In the genomic region with DNA sequence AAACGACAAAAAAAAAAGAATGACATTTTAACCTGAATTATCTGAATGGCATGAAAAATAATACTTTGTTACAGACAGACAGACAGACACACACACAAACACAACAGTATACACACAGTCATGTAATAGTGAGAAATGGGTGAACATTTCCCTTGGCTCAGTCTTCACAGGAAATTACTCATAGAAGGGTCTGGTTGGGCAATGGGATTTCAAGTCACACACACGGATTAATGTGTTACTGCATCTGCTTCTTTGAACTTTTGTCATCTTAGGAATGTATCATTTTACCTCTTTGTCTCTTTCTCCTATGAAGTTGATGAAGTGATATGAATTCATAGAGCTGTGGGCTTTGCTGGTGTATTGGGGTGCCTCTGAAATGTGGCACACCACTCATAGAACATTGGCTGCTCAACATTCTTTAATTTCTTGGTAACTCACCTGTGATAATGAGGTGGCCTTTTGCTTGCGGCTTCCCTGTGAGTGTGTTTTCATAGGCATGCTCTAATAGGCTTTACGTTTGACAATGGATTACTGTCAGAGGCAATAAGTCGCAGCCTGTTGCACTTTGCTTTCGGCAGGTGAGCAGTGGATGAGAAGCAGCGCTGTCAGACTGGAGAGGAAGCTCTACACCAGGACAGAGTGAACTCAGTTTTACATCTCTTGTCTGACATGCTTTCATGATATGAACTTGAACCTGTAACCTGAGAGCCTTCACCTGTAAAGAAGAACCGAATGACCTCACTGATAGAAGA, we compare ENCODE assay signal across 24 mouse cellular contexts.
DNase-seq lines count a peak whose midpoint lies in the region; ATAC-seq and TF ChIP-seq lines count a peak whose summit lies in the region.
"Had no signal": no experiment of that assay in that cellular context is flagged by ENCODE, and none has a peak within 500 bp of the region (broad histone marks: within the 10 kb centered on the region; RNA-seq: fewer than 3 reads in every experiment).

No protein-coding gene starts in this region.

- TF ChIP-seq EP300 in stomach, postnatal 0 days (optimal IDR thresholded peaks at IDR 0.05), result no peak

- no peak overlapping the region for H3K4me3 ChIP-seq in C2C12 (ENCODE audit: insufficient read depth, poor library complexity, severe bottlenecking)
- H3K4me3 ChIP-seq in embryonic facial prominence, embryonic 10.5 days, result no peak overlapping the region
- H3K4me3 ChIP-seq in midbrain, embryonic 11.5 days (ENCODE audit: low read depth, low read length), result no peak overlapping the region
- no peak overlapping the region for H3K4me3 ChIP-seq in stomach, postnatal 0 days (ENCODE audit: low read depth, low read length)
- H3K4me3 ChIP-seq: embryonic facial prominence, embryonic 12.5 days; erythroblast, embryonic 14.5 days; forebrain, embryonic 12.5 days; forebrain, embryonic 15.5 days; hindbrain, embryonic 12.5 days; hindbrain, embryonic 15.5 days had no signal

- H3K4me1 ChIP-seq in embryonic facial prominence, embryonic 10.5 days, result no peaks in the 10 kb centered on the region
- H3K4me1 ChIP-seq in midbrain, embryonic 11.5 days (ENCODE audit: control insufficient read depth, insufficient read depth, low read length), result no peaks in the 10 kb centered on the region
- no peaks in the 10 kb centered on the region for H3K4me1 ChIP-seq in stomach, postnatal 0 days (replicated peaks; ENCODE audit: control insufficient read depth, insufficient read depth)
- H3K4me1 ChIP-seq: embryonic facial prominence, embryonic 12.5 days; forebrain, embryonic 12.5 days; forebrain, embryonic 15.5 days; hindbrain, embryonic 12.5 days; hindbrain, embryonic 15.5 days had no signal

- H3ac ChIP-seq in C2C12 (ENCODE audit: control insufficient read depth, insufficient read length, low read depth), result no peak overlapping the region

- H3K9me3 ChIP-seq in embryonic facial prominence, embryonic 10.5 days, result no peaks in the 10 kb centered on the region
- no peaks in the 10 kb centered on the region for H3K9me3 ChIP-seq in midbrain, embryonic 11.5 days (ENCODE audit: control insufficient read depth, low read length)
- H3K9me3 ChIP-seq in stomach, postnatal 0 days (ENCODE audit: control insufficient read depth, low read length), result no peaks in the 10 kb centered on the region
- H3K9me3 ChIP-seq: embryonic facial prominence, embryonic 12.5 days; forebrain, embryonic 12.5 days; forebrain, embryonic 15.5 days; hindbrain, embryonic 12.5 days; hindbrain, embryonic 15.5 days had no signal

- H3K27me3 ChIP-seq in C2C12 (ENCODE audit: control insufficient read depth, insufficient read depth, insufficient read length), result no peaks in the 10 kb centered on the region
- H3K27me3 ChIP-seq in embryonic facial prominence, embryonic 10.5 days (replicated peaks; ENCODE audit: low read depth, poor library complexity, severe bottlenecking), result no peaks in the 10 kb centered on the region
- H3K27me3 ChIP-seq in midbrain, embryonic 11.5 days (ENCODE audit: control insufficient read depth, insufficient read depth, low read length), result no peaks in the 10 kb centered on the region
- no peaks in the 10 kb centered on the region for H3K27me3 ChIP-seq in stomach, postnatal 0 days (ENCODE audit: control insufficient read depth, insufficient read depth, low read length)
- H3K27me3 ChIP-seq: embryonic facial prominence, embryonic 12.5 days; forebrain, embryonic 12.5 days; forebrain, embryonic 15.5 days; hindbrain, embryonic 12.5 days; hindbrain, embryonic 15.5 days had no signal

- 75% methylated on average over 8 of the region's 8 CpGs for WGBS in embryonic facial prominence, embryonic 10.5 days
- 73% methylated on average over 8 of the region's 8 CpGs for WGBS in midbrain, embryonic 11.5 days
- 68% methylated on average over 8 of the region's 8 CpGs for WGBS in stomach, postnatal 0 days

- no peak for ATAC-seq in midbrain, embryonic 11.5 days (ENCODE audit: low FRiP score)
- no peak for ATAC-seq in stomach, postnatal 0 days (ENCODE audit: low FRiP score, low TSS enrichment)
- ATAC-seq: CD4-positive, CD25-positive, alpha-beta regulatory T cell, adult 4 months; forebrain, embryonic 15.5 days; intestine, postnatal 0 days had no signal

- H3K27ac ChIP-seq in embryonic facial prominence, embryonic 10.5 days (replicated peaks), result no peak overlapping the region
- H3K27ac ChIP-seq in midbrain, embryonic 11.5 days (ENCODE audit: low read depth, low read length), result no peak overlapping the region
- H3K27ac ChIP-seq in stomach, postnatal 0 days (replicated peaks), result no peak overlapping the region
- H3K27ac ChIP-seq: embryonic facial prominence, embryonic 12.5 days; forebrain, embryonic 12.5 days; forebrain, embryonic 15.5 days; hindbrain, embryonic 12.5 days; hindbrain, embryonic 15.5 days had no signal

- H3K9ac ChIP-seq in midbrain, embryonic 11.5 days (ENCODE audit: low read length), result no peak overlapping the region
- no peak overlapping the region for H3K9ac ChIP-seq in stomach, postnatal 0 days (ENCODE audit: low read length)
- H3K9ac ChIP-seq: embryonic facial prominence, embryonic 12.5 days; forebrain, embryonic 12.5 days; forebrain, embryonic 15.5 days; hindbrain, embryonic 12.5 days; hindbrain, embryonic 15.5 days had no signal

- H3K79me3 ChIP-seq in C2C12 (ENCODE audit: low read depth), result no peaks in the 10 kb centered on the region

- H3K36me3 ChIP-seq in C2C12 (ENCODE audit: control insufficient read depth, insufficient read depth), result no peaks in the 10 kb centered on the region
- H3K36me3 ChIP-seq in embryonic facial prominence, embryonic 10.5 days (replicated peaks), result no peaks in the 10 kb centered on the region
- no peaks in the 10 kb centered on the region for H3K36me3 ChIP-seq in midbrain, embryonic 11.5 days (ENCODE audit: control insufficient read depth, insufficient read depth, low read length)
- no peaks in the 10 kb centered on the region for H3K36me3 ChIP-seq in stomach, postnatal 0 days (ENCODE audit: control insufficient read depth, insufficient read depth, low read length)
- H3K36me3 ChIP-seq: embryonic facial prominence, embryonic 12.5 days; forebrain, embryonic 12.5 days; forebrain, embryonic 15.5 days; hindbrain, embryonic 12.5 days; hindbrain, embryonic 15.5 days had no signal

- DNase-seq in retina, postnatal 1 day, result peak; percentile 28
- no peak for DNase-seq in retina, embryonic 14.5 days (ENCODE audit: low spot score)
- DNase-seq in embryonic facial prominence, embryonic 10.5 days (ENCODE audit: low spot score), result peak; percentile 12
- no peak for DNase-seq in midbrain, embryonic 11.5 days (ENCODE audit: low spot score, missing footprints)
- no peak for DNase-seq in stomach, postnatal 0 days (ENCODE audit: low spot score)
- DNase-seq in cerebellum, postnatal 25 days, result no peak
- DNase-seq: adrenal gland, adult 2 months; adrenal gland, postnatal 14 days; B cell, adult 2 months; cerebellum, adult 11-12 months; cerebellum, adult 8-10 months; cerebellum, postnatal 10 days; gastrocnemius, postnatal 10 days; gastrocnemius, postnatal 36 days had no signal

- no peak overlapping the region for H3K4me2 ChIP-seq in midbrain, embryonic 11.5 days
- no peak overlapping the region for H3K4me2 ChIP-seq in stomach, postnatal 0 days (replicated peaks; ENCODE audit: low read depth)
- H3K4me2 ChIP-seq: embryonic facial prominence, embryonic 12.5 days; forebrain, embryonic 12.5 days; forebrain, embryonic 15.5 days; heart, embryonic 11.5 days; hindbrain, embryonic 12.5 days; hindbrain, embryonic 15.5 days had no signal

- TF ChIP-seq CTCF in C2C12 (IDR thresholded peaks at IDR 0.05; ENCODE audit: control insufficient read depth, insufficient read depth, insufficient read length), result no peak
- no peak for TF ChIP-seq CTCF in stomach, postnatal 0 days (IDR thresholded peaks at IDR 0.05; ENCODE audit: low read depth)

- H3K79me2 ChIP-seq in C2C12 (ENCODE audit: control insufficient read depth, insufficient read depth), result no peaks in the 10 kb centered on the region

TF ChIP-seq in C2C12, 6 proteins besides CTCF, POLR2A, EP300 and RAD21:
- peak; percentile 82 for TF ChIP-seq CEBPB (IDR thresholded peaks at IDR 0.05; ENCODE audit: low read depth)
- TF ChIP-seq MYOD1 (IDR thresholded peaks at IDR 0.05; ENCODE audit: control insufficient read depth, insufficient read length, low read depth), result no peak
- TF ChIP-seq USF1 (IDR thresholded peaks at IDR 0.05; ENCODE audit: low read depth), result no peak
- TF ChIP-seq MAX (IDR thresholded peaks at IDR 0.05), result no peak
- TF ChIP-seq FOSL1 (IDR thresholded peaks at IDR 0.05; ENCODE audit: insufficient read depth, low read length, poor library complexity, severe bottlenecking), result no peak
- TF ChIP-seq MYOG (IDR thresholded peaks at IDR 0.05; ENCODE audit: control insufficient read depth, extremely low read depth, insufficient read length), result no peak
TF ChIP-seq in C2C12: peak in this region for 1.

Comparison
In these comparisons a context has a peak if more than half of its experiments do, and no peak if none do; other contexts are left out.
1. DNase-seq: peak in retina, postnatal 1 day (single experiment) and embryonic facial prominence, embryonic 10.5 days (single experiment); none in retina, embryonic 14.5 days (single experiment), midbrain, embryonic 11.5 days (single experiment), stomach, postnatal 0 days (single experiment) and cerebellum, postnatal 25 days (0 of 2).